Mouse (Mus musculus) urinary bladder, postnatal 4 days (tissue): Measurements from ENCODE around the gene Sucla2.
"Not testable (repeated sequence)": the region's sequence is repeated elsewhere in the genome, so short reads cannot be mapped to it uniquely, and the experiment has no call there.

ENCODE experiments used
- DNase-seq, 2 experiments: peaks; one replicate each; pipeline ENCODE4 v3.0.0; 2021 to 2022; ENCODE audit warnings: low spot score in 2 of 2

Sucla2 gene

DNA sequence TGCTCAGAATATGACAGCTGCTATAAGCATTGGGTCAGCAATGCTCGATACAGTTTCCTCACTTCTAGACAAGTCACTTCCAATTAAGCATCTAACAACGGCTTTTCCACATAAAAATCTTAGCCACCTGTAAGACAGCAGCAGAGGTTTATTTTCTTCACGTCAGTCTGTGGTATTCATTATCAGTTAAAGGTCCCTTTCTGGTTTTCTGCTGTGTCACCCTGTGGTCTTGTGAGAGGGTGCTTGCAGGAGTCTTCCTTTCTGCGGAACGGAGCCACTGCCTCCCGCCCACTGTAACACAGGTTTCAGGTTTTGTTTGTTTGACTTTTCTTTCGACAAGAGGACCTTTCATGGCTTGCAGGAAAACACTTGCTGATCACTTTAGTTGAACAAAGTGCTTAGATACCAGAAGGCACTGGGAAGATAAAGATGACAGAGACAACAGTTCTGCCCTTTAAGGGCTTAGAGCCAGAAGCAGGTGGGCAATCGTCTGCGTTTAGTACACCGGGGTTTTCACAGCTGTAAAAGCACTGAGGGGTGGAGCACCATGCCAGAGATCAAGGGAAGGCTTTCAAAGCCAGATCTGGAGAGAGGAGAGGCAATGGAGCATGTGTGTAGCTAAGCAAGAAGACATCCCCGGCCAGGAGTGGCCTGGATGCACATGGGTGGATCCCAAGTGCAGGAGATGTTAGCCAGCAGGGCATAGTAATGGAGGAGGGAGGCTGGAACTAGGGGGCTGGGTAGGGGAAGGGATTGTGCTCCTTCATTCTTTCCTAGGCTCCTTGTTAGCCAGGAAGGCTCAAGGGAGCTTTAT, 83.8 kb downstream of the Sucla2 start:
- DNase-seq = no peak

- not testable (repeated sequence) for DNase-seq
Measured at GRCm38 (mm10) chr14:73614961-73615360, 89.8 kb downstream of the Sucla2 start.

DNA sequence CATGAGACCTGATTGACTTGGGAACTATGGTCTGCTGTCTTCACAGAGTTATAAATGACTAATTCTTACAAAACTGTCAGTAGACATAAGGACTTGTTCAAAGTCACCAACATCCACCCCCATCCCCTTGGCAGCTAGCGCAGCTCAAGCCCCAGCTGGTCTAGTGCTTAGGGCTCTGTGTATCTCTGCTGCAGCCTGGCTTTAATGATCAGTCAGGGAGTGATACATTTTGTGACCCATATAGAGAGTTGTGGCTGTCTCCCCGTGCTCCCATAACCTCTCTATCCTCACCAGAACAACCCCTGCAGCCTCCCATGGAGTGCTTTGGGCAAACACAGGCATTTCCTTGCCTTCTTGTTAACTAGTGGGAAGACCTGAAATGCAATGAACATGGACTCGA, 95.8 kb downstream of the Sucla2 start:
- DNase-seq = no peak

GRCm38 (mm10) chr14:73622988-73623387, 97.9 kb downstream of the Sucla2 start:
- no peak for DNase-seq

GRCm38 (mm10) chr14:73625469-73625868, 100.3 kb downstream of the Sucla2 start:
- no peak for DNase-seq

- no peak for DNase-seq
Measured at GRCm38 (mm10) chr14:73631511-73631910, 106.4 kb downstream of the Sucla2 start.

DNA sequence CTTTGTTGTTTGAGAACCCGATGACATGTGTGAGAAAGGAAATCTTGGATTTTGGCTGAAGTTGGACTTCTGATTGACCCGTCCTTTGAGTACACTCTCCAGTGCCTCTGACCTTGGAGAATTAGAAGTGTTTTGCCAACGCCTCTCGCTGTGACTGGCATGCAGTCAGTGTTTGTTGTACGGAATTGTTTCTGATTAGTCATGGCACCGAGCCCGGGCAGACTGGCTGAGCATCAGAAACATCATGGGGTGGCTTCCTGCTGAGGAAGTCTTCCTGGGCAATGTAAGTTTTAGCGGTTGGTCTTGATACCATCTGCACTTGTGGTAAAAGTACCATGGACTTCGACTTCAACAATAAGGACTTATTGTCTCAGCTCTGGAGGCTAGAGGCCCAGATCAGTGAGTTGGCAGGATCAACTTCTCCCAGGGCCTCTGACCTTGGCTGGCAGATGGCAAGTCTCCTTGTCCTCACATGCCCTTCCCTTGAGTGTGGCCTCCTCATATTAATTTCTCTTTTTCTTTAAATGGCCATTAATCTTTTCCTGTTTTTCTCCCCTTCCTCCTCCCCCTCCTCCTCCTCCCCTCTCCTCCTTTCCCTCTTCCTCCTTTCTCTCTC, 107.6 kb downstream of the Sucla2 start:
- DNase-seq = no peak

- no peak for DNase-seq
Measured at GRCm38 (mm10) chr14:73634356-73634755, 109.2 kb downstream of the Sucla2 start.

DNA sequence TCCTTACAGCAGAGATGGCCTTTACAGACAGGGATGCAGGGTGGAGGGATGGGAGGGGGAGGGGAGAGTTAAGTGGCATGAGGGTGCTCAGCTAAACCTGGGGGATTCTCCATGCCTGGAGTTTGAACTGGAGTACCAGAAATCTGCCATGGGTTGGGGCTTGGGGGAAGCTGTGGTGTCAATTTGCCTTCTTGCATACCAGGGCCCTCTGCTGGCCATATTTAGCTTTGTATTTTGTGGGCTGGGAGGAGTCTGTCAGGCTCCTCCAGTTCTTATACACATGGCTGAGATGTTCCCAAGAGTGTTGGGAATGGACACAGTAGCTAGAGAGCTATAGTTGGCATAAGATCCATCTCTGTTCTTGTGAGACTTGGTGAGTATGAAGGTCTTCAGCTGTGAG, 112.3 kb downstream of the Sucla2 start:
- DNase-seq = no peak
